Mouse (Mus musculus): ENCODE results near the gene Cdkal1.

Gene Cdkal1

GRCm38 (mm10) chr13:29715241-29715841 lies 140.1 kb downstream of the Cdkal1 start:
- in situ Hi-C loops (cut with MseI, MboI) = no loop called here

DNA sequence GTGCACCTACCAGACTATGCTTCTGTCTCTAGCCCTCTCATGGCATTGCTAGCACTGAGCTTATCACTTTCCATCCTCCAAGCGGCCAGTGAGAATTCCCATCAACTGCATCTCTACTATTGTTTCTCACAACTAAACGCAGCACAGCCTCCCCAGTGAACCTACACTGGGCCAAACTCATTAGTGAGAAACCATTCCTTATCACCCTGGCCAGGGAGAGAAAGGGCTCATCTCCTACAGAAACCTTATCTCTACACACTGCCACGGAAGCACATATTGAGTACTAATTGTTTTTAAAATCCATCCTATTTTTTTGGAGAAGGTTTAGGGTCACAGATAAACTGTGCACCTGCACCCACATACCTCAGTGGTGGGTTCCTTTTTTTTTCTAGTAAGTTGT lies 147.9 kb downstream of the Cdkal1 start:
- in situ Hi-C loops (cut with MseI, MboI) = no loop called here

GRCm38 (mm10) chr13:29701400-29701799 lies 154.1 kb downstream of the Cdkal1 start:
- in situ Hi-C loops (cut with MseI, MboI) = no loop called here

GRCm38 (mm10) chr13:29699896-29700295 lies 155.6 kb downstream of the Cdkal1 start:
- in situ Hi-C loops (cut with MseI, MboI) = no loop called here

- in situ Hi-C loops (cut with MseI, MboI) = no loop called here
Observed at GRCm38 (mm10) chr13:29698307-29698985, 157.0 kb downstream of the Cdkal1 start.

- in situ Hi-C loops (cut with MseI, MboI) = no loop called here
Observed at GRCm38 (mm10) chr13:29697230-29697629, 158.2 kb downstream of the Cdkal1 start.

GRCm38 (mm10) chr13:29690734-29691133 lies 164.7 kb downstream of the Cdkal1 start:
- in situ Hi-C loops (cut with MseI, MboI) = no loop called here

DNA sequence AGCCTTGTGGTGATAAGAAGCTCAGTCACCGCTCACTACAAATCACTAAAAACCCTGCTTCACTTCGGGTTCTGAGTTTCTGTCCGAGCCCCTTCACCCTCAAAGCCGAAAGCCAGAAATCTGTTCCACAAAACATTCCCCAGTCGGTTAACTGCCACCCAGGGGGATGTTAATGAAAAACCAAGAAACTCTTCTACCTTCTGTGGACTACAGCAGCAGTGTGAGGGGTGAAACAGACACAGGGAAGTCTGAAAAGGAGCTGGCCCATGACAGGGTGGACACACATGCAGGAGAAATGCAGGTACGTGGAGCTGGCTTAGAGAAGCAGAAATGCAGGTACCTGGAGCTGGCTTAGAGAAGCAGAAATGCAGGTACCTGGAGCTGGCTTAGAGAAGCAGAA lies 166.6 kb downstream of the Cdkal1 start:
- in situ Hi-C loops (cut with MseI, MboI) = no loop called here

DNA sequence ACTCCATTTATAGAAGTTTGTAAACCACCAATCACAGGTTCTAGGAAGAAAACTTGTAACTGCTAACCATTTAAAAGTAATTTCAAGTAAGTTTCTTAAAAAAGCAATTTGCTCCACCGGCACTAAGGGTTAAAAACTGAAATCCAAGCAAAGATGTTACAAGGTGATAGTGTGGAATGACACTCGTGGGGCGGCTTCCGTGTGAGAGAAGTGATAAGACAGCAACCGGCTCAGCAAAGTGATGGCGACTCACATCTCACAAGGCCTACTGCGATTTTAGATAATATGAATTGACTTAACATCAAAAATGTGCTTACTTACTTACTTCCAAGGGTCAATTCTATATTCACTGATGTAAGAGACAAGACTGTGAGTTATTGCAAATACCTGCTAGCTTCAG lies 167.6 kb downstream of the Cdkal1 start:
- in situ Hi-C loops (cut with MseI, MboI) = no loop called here

GRCm38 (mm10) chr13:29679479-29680186 lies 175.8 kb downstream of the Cdkal1 start:
- in situ Hi-C loops (cut with MseI, MboI) = no loop called here

DNA sequence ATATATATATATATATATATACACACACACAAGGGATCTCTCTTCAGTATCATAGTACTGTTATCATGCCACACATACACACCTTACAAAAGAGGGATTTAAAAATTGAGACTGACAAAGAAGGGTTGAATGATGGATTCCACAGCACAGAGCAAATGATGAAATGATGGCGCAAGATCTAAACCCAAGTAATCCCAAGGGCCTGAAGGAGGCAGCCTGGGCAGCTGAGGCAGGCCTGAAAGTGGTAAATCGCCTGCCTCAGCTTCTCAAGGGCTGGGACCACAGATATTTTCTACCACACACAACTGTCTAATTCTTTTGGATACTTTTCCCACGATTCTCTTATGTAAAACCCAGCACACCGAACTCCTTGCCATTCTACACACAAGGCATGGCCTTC lies 177.9 kb downstream of the Cdkal1 start:
- in situ Hi-C loops (cut with MseI, MboI) = no loop called here

DNA sequence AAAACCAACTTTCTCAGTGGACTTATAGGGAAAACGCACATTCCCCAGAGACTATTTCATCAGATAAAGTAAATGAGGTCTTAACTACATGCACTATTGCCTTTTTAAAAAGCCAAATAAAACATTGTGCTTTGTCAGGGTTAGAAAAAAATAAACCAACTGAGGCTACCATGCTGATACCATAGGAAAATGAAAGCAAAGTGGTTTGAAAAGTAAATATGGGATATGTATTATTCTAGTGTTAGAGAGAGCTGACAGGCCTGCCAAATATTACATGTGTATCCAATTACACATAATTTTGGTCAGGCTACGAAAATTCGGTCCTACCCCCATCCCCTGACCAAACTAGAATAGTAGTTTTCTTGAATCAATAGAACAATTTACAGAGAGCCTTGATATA lies 184.8 kb downstream of the Cdkal1 start:
- in situ Hi-C loops (cut with MseI, MboI) = no loop called here

GRCm38 (mm10) chr13:29663908-29664307 lies 191.6 kb downstream of the Cdkal1 start:
- in situ Hi-C loops (cut with MseI, MboI) = no loop called here

DNA sequence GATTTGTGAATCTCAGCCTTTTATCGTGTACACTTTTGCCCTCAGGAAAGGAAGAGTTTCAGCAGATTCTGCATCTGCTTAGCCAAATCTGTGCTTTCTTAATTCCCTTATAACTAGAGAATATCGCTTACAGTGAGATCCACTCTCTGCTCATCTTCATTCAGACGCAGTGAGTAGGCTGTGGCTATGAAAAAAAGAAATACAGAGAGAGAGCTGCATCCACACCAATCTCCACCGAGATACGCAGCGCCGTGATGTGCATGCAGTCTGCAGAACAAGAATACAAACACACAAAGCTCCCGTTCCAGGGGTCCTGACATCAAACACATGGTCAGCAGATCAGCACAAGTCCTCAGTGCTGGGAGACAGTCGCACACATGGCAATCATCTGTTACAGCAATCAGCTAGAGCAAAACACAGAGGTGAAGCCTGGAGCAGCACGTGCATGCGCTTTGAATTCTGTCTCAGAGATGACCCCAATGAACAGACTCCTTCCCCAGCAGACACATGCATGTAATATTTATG lies 199.6 kb downstream of the Cdkal1 start:
- in situ Hi-C loops (cut with MseI, MboI) = no loop called here

- in situ Hi-C loops (cut with MseI, MboI) = no loop called here
Observed at GRCm38 (mm10) chr13:29653407-29653806, 202.1 kb downstream of the Cdkal1 start.

GRCm38 (mm10) chr13:29652791-29653190 lies 202.7 kb downstream of the Cdkal1 start:
- in situ Hi-C loops (cut with MseI, MboI) = no loop called here

- in situ Hi-C loops (cut with MseI, MboI) = no loop called here
Observed at GRCm38 (mm10) chr13:29650576-29651236, 204.8 kb downstream of the Cdkal1 start.

- in situ Hi-C loops (cut with MseI, MboI) = no loop called here
Observed at GRCm38 (mm10) chr13:29649593-29649992, 205.9 kb downstream of the Cdkal1 start.

DNA sequence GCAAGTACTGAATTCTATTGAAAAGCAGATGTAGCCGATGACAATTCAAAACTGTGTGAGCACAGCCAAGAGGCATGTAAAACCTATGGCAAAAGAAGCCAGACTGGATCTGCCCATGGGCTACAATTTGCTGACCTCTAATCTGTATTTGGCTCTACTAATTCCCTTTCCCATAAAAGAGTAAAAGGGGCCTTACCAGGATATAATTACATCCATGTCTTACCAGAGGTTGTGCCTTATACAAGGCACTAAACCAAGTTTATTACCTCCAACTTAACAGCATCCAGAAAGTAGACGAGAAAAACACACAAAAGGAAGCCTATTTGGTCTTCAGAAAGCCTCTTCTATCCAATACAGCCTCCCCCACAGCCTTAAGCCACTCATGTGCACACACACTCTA lies 213.2 kb downstream of the Cdkal1 start:
- in situ Hi-C loops (cut with MseI, MboI) = no loop called here

GRCm38 (mm10) chr13:29641200-29641599 lies 214.3 kb downstream of the Cdkal1 start:
- in situ Hi-C loops (cut with MseI, MboI) = no loop called here

DNA sequence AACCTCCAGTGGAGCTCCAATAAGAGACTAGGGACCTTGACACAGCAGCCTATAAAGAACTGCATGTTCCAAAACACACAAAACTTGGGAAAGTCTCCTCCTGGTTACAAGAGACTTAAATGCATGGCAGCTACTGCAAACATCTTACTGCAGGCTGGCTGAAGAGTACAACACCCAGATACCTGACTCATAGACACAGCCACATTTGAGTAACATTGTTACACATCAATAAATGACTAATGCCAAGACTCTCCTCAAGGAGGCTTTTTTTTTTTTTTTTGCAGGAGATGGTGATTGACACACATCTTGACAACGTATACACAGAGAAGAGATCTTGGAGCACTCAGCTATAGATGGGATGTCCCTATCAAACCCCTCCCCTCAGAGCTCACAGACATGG lies 215.3 kb downstream of the Cdkal1 start:
- in situ Hi-C loops (cut with MseI, MboI) = no loop called here

DNA sequence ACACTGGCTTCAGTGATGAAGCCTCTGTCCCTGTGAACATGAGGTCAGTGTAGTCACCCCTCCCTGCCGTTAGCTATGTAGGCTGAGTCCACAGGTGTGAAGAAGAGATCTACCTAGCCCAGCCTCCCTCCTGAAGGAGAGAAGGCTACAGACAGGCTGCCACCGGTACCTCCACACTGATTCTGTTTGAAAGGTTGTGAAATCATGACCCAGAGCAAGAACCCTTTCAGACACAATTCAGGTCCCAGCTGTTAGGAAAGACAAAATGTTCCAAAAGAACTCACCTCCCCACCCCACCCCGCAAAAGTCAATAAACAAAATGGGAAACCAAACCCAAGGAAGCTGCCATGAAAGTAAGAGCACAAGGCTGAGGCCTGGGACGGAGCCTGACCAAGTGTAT lies 217.2 kb downstream of the Cdkal1 start:
- in situ Hi-C loops (cut with MseI, MboI) = no loop called here

All from mouse trophoblast stem cell (cell line).